Comparison of ENCODE assay signal across 20 mouse cellular contexts in the genomic region with DNA sequence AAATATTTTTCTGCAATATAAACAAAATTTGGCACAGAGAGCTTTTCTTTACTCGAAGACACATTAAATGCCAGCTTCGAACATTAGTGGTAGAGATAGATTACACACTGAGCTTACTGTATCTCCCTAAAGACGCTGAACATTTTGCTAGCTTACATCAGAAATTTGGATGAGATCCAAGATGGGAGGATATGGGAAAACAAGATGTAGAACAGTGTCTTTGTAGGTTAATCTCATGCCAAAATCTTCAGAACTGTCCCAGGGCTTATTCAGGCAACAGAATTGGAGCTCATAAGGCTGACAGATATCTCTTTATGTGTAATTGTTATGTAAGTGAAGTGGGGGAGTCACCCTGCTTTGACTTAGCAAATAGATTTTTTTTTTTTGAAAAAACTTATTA.
DNase-seq lines count a peak whose midpoint lies in the region; ATAC-seq and TF ChIP-seq lines count a peak whose summit lies in the region.
"Had no signal": no experiment of that assay in that cellular context is flagged by ENCODE, and none has a peak within 500 bp of the region (broad histone marks: within the 10 kb centered on the region; RNA-seq: fewer than 3 reads in every experiment).

No protein-coding gene starts in this region.

- H3K27ac ChIP-seq in hindbrain, embryonic 14.5 days = no peak overlapping the region
- H3K27ac ChIP-seq in hindbrain, embryonic 10.5 days = no peak overlapping the region
- H3K27ac ChIP-seq: limb, embryonic 10.5 days; neural tube, embryonic 13.5 days had no signal

- H3K27me3 ChIP-seq in hindbrain, embryonic 14.5 days (ENCODE audit: control insufficient read depth, insufficient read depth, low read length) = no peaks in the 10 kb centered on the region
- H3K27me3 ChIP-seq in hindbrain, embryonic 10.5 days (ENCODE audit: insufficient read depth, poor library complexity, severe bottlenecking) = no peaks in the 10 kb centered on the region
- H3K27me3 ChIP-seq: neural tube, embryonic 13.5 days had no signal

- WGBS in hindbrain, embryonic 14.5 days = 65% methylated on average over 3 of the region's 3 CpGs
- WGBS in hindbrain, embryonic 10.5 days = 90% methylated on average over 3 of the region's 3 CpGs

- DNase-seq in hindbrain, embryonic 14.5 days (ENCODE audit: low spot score) = peak; percentile 56
- no peak for DNase-seq in hindbrain, embryonic 10.5 days (ENCODE audit: low spot score)
- peak; percentile 6 for DNase-seq in retina, postnatal 1 day
- no peak for DNase-seq in retina, embryonic 14.5 days (ENCODE audit: low spot score)
- DNase-seq in brain, embryonic 14.5 days (ENCODE audit: low read depth) = peak; percentile 80
- DNase-seq in neural tube, embryonic 10.5 days (ENCODE audit: extremely low spot score, low spot score) = no peak
- DNase-seq: adrenal gland, postnatal 14 days; cerebellum, adult 18-20 months; cerebellum, postnatal 36 days; gastrocnemius, postnatal 14 days; heart, adult 18-20 months; heart, postnatal 36 days; kidney, adult 2 months; kidney, postnatal 25 days; liver, postnatal 0 days; right cerebral cortex, postnatal 14 days had no signal

- H3K4me3 ChIP-seq in hindbrain, embryonic 14.5 days (replicated peaks; ENCODE audit: low read length) = no peak overlapping the region
- no peak overlapping the region for H3K4me3 ChIP-seq in hindbrain, embryonic 10.5 days
- H3K4me3 ChIP-seq: limb, embryonic 10.5 days; neural tube, embryonic 13.5 days had no signal

- H3K36me3 ChIP-seq in hindbrain, embryonic 14.5 days (replicated peaks; ENCODE audit: control insufficient read depth, insufficient read depth) = no peaks in the 10 kb centered on the region
- H3K36me3 ChIP-seq in hindbrain, embryonic 10.5 days = no peaks in the 10 kb centered on the region
- H3K36me3 ChIP-seq: limb, embryonic 10.5 days; neural tube, embryonic 13.5 days had no signal

- ATAC-seq in hindbrain, embryonic 14.5 days (ENCODE audit: low FRiP score) = no peak
- no peak for ATAC-seq in activated CD4-positive, CD25-positive, alpha-beta regulatory T cell, adult 4 months
- ATAC-seq: inflammation-experienced regulatory T-cells, adult 6 months; liver, postnatal 0 days had no signal

- no peak overlapping the region for H3K9ac ChIP-seq in hindbrain, embryonic 14.5 days
- H3K9ac ChIP-seq: liver, postnatal 0 days; neural tube, embryonic 13.5 days had no signal

- no peaks in the 10 kb centered on the region for H3K9me3 ChIP-seq in hindbrain, embryonic 14.5 days (ENCODE audit: control insufficient read depth, low read length)
- no peaks in the 10 kb centered on the region for H3K9me3 ChIP-seq in hindbrain, embryonic 10.5 days
- H3K9me3 ChIP-seq: limb, embryonic 10.5 days; neural tube, embryonic 13.5 days had no signal

- no peak for TF ChIP-seq CTCF in brain, embryonic 14.5 days (IDR thresholded peaks at IDR 0.05; ENCODE audit: borderline replicate concordance, extremely low read depth, insufficient read depth, insufficient read length)

- no peak for TF ChIP-seq POLR2A in brain, embryonic 14.5 days (IDR thresholded peaks at IDR 0.05; ENCODE audit: borderline replicate concordance, extremely low read depth, insufficient read depth, insufficient read length, poor library complexity, severe bottlenecking)

- no peak overlapping the region for H3K4me2 ChIP-seq in hindbrain, embryonic 14.5 days (replicated peaks)
- H3K4me2 ChIP-seq: neural tube, embryonic 13.5 days had no signal

- no peaks in the 10 kb centered on the region for H3K4me1 ChIP-seq in hindbrain, embryonic 14.5 days (replicated peaks; ENCODE audit: control insufficient read depth, insufficient read depth, low read length)
- H3K4me1 ChIP-seq in hindbrain, embryonic 10.5 days (replicated peaks) = no peaks in the 10 kb centered on the region
- H3K4me1 ChIP-seq: limb, embryonic 10.5 days; neural tube, embryonic 13.5 days had no signal

Comparison
In these comparisons a context has a peak if more than half of its experiments do, and no peak if none do; other contexts are left out.
1. DNase-seq: peak in hindbrain, embryonic 14.5 days (single experiment), retina, postnatal 1 day (single experiment) and brain, embryonic 14.5 days (single experiment); none in hindbrain, embryonic 10.5 days (single experiment), retina, embryonic 14.5 days (single experiment) and neural tube, embryonic 10.5 days (single experiment).